Mouse (Mus musculus) megakaryocyte progenitor cell, adult 5-6 weeks (primary cell): ENCODE results near the gene Igf1r. TPM values are rescaled to one million over a fixed set of nuclear protein-coding genes. Genes with fewer than 3 reads are reported as not detected.

Experiments
- ATAC-seq: replicated peaks from 2 replicates; pipeline ENCODE4 v1.8.0; 2016; ENCODE audit warnings: mild to moderate bottlenecking, moderate TSS enrichment, inconsistent platforms; ENCODE audit not compliant: poor library complexity
- total RNA-seq, 2 experiments: library from RNA; stranded (forward) in 1 of 2; stranded (reverse) in 1 of 2; fragments of 157-497, 149-512 nt in 1 of 2; fragments of 200-1000 nt in 1 of 2; gene quantifications; 2 replicates each; pipeline versions ENCODE4 v1.2.3 to v1.2.4; 2015 to 2017

Igf1r gene
- total RNA-seq, 2 experiments from 2014 or later, result 25.0 to 50.3 TPM

- ATAC-seq, result no peak
Observed at GRCm38 (mm10) chr7:68111532-68111931, 158.9 kb downstream of the Igf1r start.

- ATAC-seq, result peak; percentile 56
Observed at GRCm38 (mm10) chr7:68112582-68112981, 160.0 kb downstream of the Igf1r start.

- no peak for ATAC-seq
Observed at GRCm38 (mm10) chr7:68114364-68114763, 161.7 kb downstream of the Igf1r start.

- ATAC-seq, result peak; percentile 40
Observed at GRCm38 (mm10) chr7:68114983-68115715, 162.5 kb downstream of the Igf1r start.

- peak; percentile 64 for ATAC-seq
Observed at GRCm38 (mm10) chr7:68117567-68117966, 164.9 kb downstream of the Igf1r start.

- no peak for ATAC-seq
Observed at GRCm38 (mm10) chr7:68117981-68118380, 165.4 kb downstream of the Igf1r start.

- no peak for ATAC-seq
Observed at GRCm38 (mm10) chr7:68119605-68120004, 167.0 kb downstream of the Igf1r start.

GRCm38 (mm10) chr7:68122418-68122817, 169.8 kb downstream of the Igf1r start:
- no peak for ATAC-seq

- ATAC-seq, result no peak
Observed at GRCm38 (mm10) chr7:68125347-68125746, 172.7 kb downstream of the Igf1r start.

GRCm38 (mm10) chr7:68127799-68128261, 175.2 kb downstream of the Igf1r start:
- ATAC-seq, result peak; percentile 41

GRCm38 (mm10) chr7:68128271-68128674, 175.6 kb downstream of the Igf1r start:
- ATAC-seq, result no peak

- peak; percentile 54 for ATAC-seq
Observed at GRCm38 (mm10) chr7:68129077-68129511, 176.5 kb downstream of the Igf1r start.

GRCm38 (mm10) chr7:68129546-68130253, 177.1 kb downstream of the Igf1r start:
- ATAC-seq, result peak; percentile 58

GRCm38 (mm10) chr7:68130950-68131580, 178.4 kb downstream of the Igf1r start:
- no peak for ATAC-seq

GRCm38 (mm10) chr7:68133679-68134078, 181.1 kb downstream of the Igf1r start:
- ATAC-seq, result peak; percentile 55

GRCm38 (mm10) chr7:68134948-68135347, 182.3 kb downstream of the Igf1r start:
- peak; percentile 40 for ATAC-seq

GRCm38 (mm10) chr7:68136056-68136455, 183.4 kb downstream of the Igf1r start:
- no peak for ATAC-seq

GRCm38 (mm10) chr7:68139384-68139783, 186.8 kb downstream of the Igf1r start:
- ATAC-seq, result no peak

- ATAC-seq, result no peak
Observed at GRCm38 (mm10) chr7:68140041-68140807, 187.6 kb downstream of the Igf1r start.

GRCm38 (mm10) chr7:68144266-68144665, 191.6 kb downstream of the Igf1r start:
- peak; percentile 18; the same call in 1 of the 2 replicates for ATAC-seq
